Mouse (Mus musculus) hindbrain, embryonic 13.5 days (tissue): Measurements from ENCODE around the gene Cdk2ap1. TPM values are rescaled to one million over a fixed set of nuclear protein-coding genes. Genes with fewer than 3 reads are reported as not detected.
"Not testable (repeated sequence)": the region's sequence is repeated elsewhere in the genome, so short reads cannot be mapped to it uniquely, and the experiment has no call there.

Experiments
- ATAC-seq: fragments of 200-750 bp; cut with Nextera tagmentation; 2 replicates; pipeline ENCODE4 v1.8.0; 2017; ENCODE audit warnings: moderate TSS enrichment; ENCODE audit not compliant: low FRiP score
- H3K27ac ChIP-seq: fragments of 300-500 bp; sonication (generic); 2 replicates; pipeline ENCODE4 v1.5.1; 2015; ENCODE audit warnings: inconsistent platforms, mild to moderate bottlenecking, moderate library complexity
- H3K27me3 ChIP-seq: fragments of 300-500 bp; sonication (generic); 2 replicates; pipeline ENCODE4 v1.6.1; 2015; ENCODE audit warnings: mild to moderate bottlenecking, inconsistent platforms
- H3K36me3 ChIP-seq: fragments of 300-500 bp; sonication (generic); 2 replicates; pipeline ENCODE4 v1.6.1; 2015; ENCODE audit warnings: mild to moderate bottlenecking, inconsistent platforms
- H3K4me1 ChIP-seq: fragments of 300-500 bp; sonication (generic); replicated peaks from 2 replicates; pipeline ENCODE4 v1.6.1; 2015; ENCODE audit warnings: inconsistent platforms
- H3K4me2 ChIP-seq: fragments of 300-500 bp; sonication (generic); 2 replicates; pipeline ENCODE4 v1.6.1; 2015; ENCODE audit warnings: inconsistent platforms, mild to moderate bottlenecking, moderate library complexity
- H3K4me3 ChIP-seq: fragments of 300-500 bp; sonication (generic); 2 replicates; pipeline ENCODE4 v1.5.1; 2015; ENCODE audit warnings: mild to moderate bottlenecking, inconsistent platforms
- H3K9ac ChIP-seq: fragments of 300-500 bp; sonication (generic); 2 replicates; pipeline ENCODE4 v1.6.1; 2015; ENCODE audit warnings: mild to moderate bottlenecking, inconsistent platforms
- H3K9me3 ChIP-seq: fragments of 300-500 bp; sonication (generic); 2 replicates; pipeline ENCODE4 v1.6.1; 2016; ENCODE audit warnings: inconsistent platforms
- WGBS: fragments of 180-500 bp; shearing (Covaris S2); methylation state at CpG from one replicate; pipeline ENCODE4 v1.1.7; 2015; 5-methylcytosine and 5-hydroxymethylcytosine counted together
- polyA plus RNA-seq: library from polyadenylated mRNA; unstranded; fragments of >200 nt; fragmentation: Nextera tagmentation; extraction: Ambion mirVana; gene quantifications from 2 replicates; pipeline ENCODE4 v1.2.1, GENCODE M21; 2015

Gene Cdk2ap1
- 67.9 and 68.6 TPM in 2 replicates for polyA plus RNA-seq

DNA sequence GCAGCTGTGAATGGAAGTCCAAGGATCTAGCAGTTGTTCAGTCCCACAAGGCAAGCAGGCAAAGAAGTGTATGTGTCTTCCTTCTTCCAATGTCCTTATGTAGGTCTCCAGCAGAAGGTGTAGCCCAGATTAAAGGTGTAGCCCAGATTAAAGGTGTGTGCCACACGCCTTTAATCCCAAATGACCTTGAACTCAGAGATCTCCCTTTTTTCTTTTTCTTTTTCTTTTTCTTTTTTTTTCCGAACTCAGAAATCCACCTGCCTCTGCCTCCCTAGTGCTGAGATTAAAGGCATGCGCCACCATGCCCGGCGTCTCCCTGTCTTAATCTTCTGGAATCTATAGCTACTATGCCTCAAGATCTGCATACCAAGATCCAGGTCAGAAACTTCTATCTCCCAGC lies at the start of gene Cdk2ap1:
Cdk2ap1 (minus strand) TSS at position 101 of the 400 bp plus-strand sequence.
- not testable (repeated sequence) for H3K9me3 ChIP-seq, H3K27me3 ChIP-seq, H3K4me1 ChIP-seq, H3K36me3 ChIP-seq, ATAC-seq, H3K27ac ChIP-seq, H3K9ac ChIP-seq, H3K4me3 ChIP-seq, H3K4me2 ChIP-seq
- 96% methylated on average over 5 of the region's 5 CpGs for WGBS

DNA sequence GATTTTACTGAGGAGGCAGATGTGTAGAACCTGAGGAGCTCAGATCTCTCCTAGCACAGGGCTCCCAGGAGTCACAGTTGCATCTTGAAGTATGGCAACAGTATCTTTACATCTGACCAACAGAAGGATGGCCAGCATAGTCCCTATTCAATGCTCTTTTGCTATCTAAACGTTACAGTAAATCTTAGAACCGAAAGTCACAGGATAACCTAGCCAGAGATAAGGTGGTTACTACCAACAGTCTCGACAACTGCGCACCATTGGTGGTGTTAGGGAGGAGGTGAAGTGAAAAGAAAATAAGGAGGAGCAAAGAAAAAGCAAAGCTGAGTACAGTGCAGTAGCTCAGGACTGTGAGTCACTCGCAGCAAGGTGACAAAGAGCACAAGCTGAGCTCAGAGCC lies 49.3 kb upstream of the Cdk2ap1 start:
- Histone ChIP-seq H3K27me3 (no peaks in the 10 kb centered on the region), H3K4me2 (no peak overlapping the region), H3K27ac (no peak overlapping the region), H3K4me1 (no peaks in the 10 kb centered on the region), H3K4me3 (no peak overlapping the region), H3K9ac (no peak overlapping the region), H3K36me3 (peaks cover 51% of the 10 kb centered on the region), H3K9me3 (no peaks in the 10 kb centered on the region)
- WGBS, result 94% methylated on average over 5 of the region's 5 CpGs
- no peak for ATAC-seq

- Histone ChIP-seq H3K4me1 (no peaks in the 10 kb centered on the region), H3K9ac (no peak overlapping the region), H3K9me3 (no peaks in the 10 kb centered on the region), H3K27ac (no peak overlapping the region), H3K36me3 (peaks cover 63% of the 10 kb centered on the region), H3K4me3 (no peak overlapping the region), H3K4me2 (no peak overlapping the region), H3K27me3 (no peaks in the 10 kb centered on the region)
- 86% methylated on average over 3 of the region's 3 CpGs for WGBS
- ATAC-seq, result no peak
Measured at GRCm38 (mm10) chr5:124410808-124411207, 47.9 kb upstream of the Cdk2ap1 start.

DNA sequence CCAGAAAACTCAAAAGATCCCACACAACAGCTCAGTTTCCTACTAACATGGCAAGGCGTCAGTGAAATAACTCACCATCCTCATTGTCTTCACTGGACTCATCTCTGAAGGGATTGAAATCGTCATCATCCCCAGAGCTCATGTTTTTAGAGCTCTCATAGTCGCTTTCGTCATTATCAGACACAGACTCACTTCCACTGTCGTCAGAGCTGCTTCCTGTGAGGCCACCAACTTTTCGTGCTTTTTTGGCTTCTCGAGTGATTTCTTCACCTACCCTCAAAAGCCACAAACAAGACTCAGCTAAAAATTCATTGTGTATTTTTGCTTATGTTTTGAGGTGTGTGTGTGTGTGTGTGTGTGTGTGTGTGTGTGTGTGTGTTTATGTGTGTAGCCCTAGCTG lies 30.8 kb upstream of the Cdk2ap1 start:
- ATAC-seq, result no peak
- Histone ChIP-seq H3K4me2 (no peak overlapping the region), H3K9me3 (no peaks in the 10 kb centered on the region), H3K36me3 (peaks cover 82% of the 10 kb centered on the region), H3K27me3 (no peaks in the 10 kb centered on the region), H3K9ac (no peak overlapping the region), H3K27ac (no peak overlapping the region), H3K4me1 (no peaks in the 10 kb centered on the region), H3K4me3 (no peak overlapping the region)
- 96% methylated on average over 7 of the region's 7 CpGs for WGBS

DNA sequence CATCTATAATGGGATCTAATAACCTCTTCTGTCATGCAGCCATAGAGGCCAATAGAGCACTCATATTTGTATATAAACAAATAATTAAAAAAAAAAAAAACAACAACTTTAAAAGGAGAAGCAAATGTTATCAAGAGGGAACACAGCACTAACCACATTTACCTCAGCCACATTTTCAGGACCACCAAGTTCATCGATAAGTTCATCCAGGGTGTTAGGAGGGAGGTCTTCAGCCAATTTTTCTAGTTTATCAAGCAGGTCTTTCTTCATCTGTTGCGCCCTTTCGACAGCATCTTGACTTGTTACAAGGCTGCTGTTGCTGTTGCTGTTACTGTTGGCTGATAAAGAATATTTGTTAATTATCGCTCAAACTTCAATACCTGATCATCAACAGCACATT lies 29.5 kb upstream of the Cdk2ap1 start:
- H3K9me3 ChIP-seq, result no peaks in the 10 kb centered on the region
- 97% methylated on average over 4 of the region's 4 CpGs for WGBS
- no peak for ATAC-seq
- H3K27me3 ChIP-seq, result no peaks in the 10 kb centered on the region
- no peak overlapping the region for H3K9ac ChIP-seq
- no peaks in the 10 kb centered on the region for H3K4me1 ChIP-seq
- peaks cover 82% of the 10 kb centered on the region for H3K36me3 ChIP-seq
- no peak overlapping the region for H3K4me2 ChIP-seq
- no peak overlapping the region for H3K27ac ChIP-seq
- no peak overlapping the region for H3K4me3 ChIP-seq

- no peak for ATAC-seq
- Histone ChIP-seq H3K9ac (no peak overlapping the region), H3K36me3 (peaks cover 87% of the 10 kb centered on the region), H3K9me3 (no peaks in the 10 kb centered on the region), H3K4me3 (no peak overlapping the region), H3K4me2 (no peak overlapping the region), H3K27ac (no peak overlapping the region), H3K27me3 (no peaks in the 10 kb centered on the region), H3K4me1 (no peaks in the 10 kb centered on the region)
- 84% methylated on average over 5 of the region's 5 CpGs for WGBS
Measured at GRCm38 (mm10) chr5:124387932-124388331, 25.1 kb upstream of the Cdk2ap1 start.

DNA sequence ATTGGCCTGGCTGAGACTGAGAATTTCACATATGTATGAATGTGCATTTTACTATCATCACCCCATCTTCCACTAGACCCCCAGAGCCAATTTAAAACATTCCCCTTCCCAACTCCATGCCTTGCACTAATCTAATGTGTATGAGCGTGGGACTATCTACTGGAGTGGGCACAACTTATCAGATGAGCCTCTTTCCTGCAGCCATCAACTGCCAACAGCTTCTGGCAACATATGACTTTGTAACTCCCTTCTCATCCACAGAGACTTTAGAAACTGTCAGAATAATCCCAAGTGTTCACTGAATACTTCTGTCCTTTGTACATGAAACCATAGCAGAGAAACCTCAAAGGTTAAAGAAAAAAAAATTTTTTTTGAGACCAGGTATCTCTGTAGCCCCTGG lies 17.2 kb upstream of the Cdk2ap1 start:
- WGBS, result 100% methylated on average over 1 of the region's 1 CpGs
- H3K9ac ChIP-seq, result no peak overlapping the region
- no peak for ATAC-seq
- H3K36me3 ChIP-seq, result peaks cover 87% of the 10 kb centered on the region
- H3K27me3 ChIP-seq, result no peaks in the 10 kb centered on the region
- no peak overlapping the region for H3K27ac ChIP-seq
- H3K4me2 ChIP-seq, result no peak overlapping the region
- H3K9me3 ChIP-seq, result no peaks in the 10 kb centered on the region
- no peak overlapping the region for H3K4me3 ChIP-seq
- H3K4me1 ChIP-seq, result no peaks in the 10 kb centered on the region

- Histone ChIP-seq H3K4me1 (no peaks in the 10 kb centered on the region), H3K27me3 (no peaks in the 10 kb centered on the region), H3K36me3 (peaks cover 86% of the 10 kb centered on the region), H3K27ac (no peak overlapping the region), H3K4me2 (no peak overlapping the region), H3K9ac (no peak overlapping the region), H3K4me3 (no peak overlapping the region), H3K9me3 (no peaks in the 10 kb centered on the region)
- WGBS, result 91% methylated on average over 4 of the region's 4 CpGs
- no peak for ATAC-seq
Measured at GRCm38 (mm10) chr5:124377149-124377548, 14.3 kb upstream of the Cdk2ap1 start.

GRCm38 (mm10) chr5:124376401-124376800 lies 13.5 kb upstream of the Cdk2ap1 start:
- no peak overlapping the region for H3K27ac ChIP-seq
- no peak for ATAC-seq

GRCm38 (mm10) chr5:124374298-124374697 lies 11.4 kb upstream of the Cdk2ap1 start:
- H3K36me3 ChIP-seq, result peaks cover 86% of the 10 kb centered on the region
- H3K27me3 ChIP-seq, result no peaks in the 10 kb centered on the region
- no peaks in the 10 kb centered on the region for H3K9me3 ChIP-seq
- no peak overlapping the region for H3K27ac ChIP-seq
- H3K4me2 ChIP-seq, result no peak overlapping the region
- no peak overlapping the region for H3K4me3 ChIP-seq
- WGBS, result 98% methylated on average over 7 of the region's 7 CpGs
- ATAC-seq, result no peak
- H3K9ac ChIP-seq, result no peak overlapping the region
- H3K4me1 ChIP-seq, result no peaks in the 10 kb centered on the region

More at GRCm38 (mm10) chr5:124376401-124376800, 13.5 kb upstream of the Cdk2ap1 start:
- H3K36me3 ChIP-seq, result peaks cover 86% of the 10 kb centered on the region
- WGBS, result 96% methylated on average over 1 of the region's 1 CpGs
- no peaks in the 10 kb centered on the region for H3K27me3 ChIP-seq
- H3K4me3 ChIP-seq, result no peak overlapping the region
- H3K4me2 ChIP-seq, result no peak overlapping the region
- H3K9ac ChIP-seq, result no peak overlapping the region
- no peaks in the 10 kb centered on the region for H3K4me1 ChIP-seq
- no peaks in the 10 kb centered on the region for H3K9me3 ChIP-seq

DNA sequence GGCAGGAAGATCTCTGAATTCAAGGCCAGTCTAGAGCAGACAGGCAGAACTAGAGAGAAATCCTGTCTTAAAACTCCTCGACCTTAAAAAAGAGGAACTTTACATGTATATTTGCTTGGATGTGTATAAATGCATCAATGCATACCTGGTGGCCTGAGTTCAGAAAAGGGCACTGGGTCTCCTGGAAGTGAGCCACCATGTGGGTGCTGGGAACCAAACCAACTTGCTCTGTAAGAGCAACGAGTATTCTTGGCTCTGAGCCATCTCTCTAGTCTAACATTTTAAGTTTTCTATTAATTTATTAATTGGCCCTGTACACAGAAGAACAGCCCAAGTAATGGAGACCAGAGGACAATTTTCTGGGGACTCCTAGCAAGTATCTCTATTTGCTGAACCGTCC lies 3.8 kb upstream of the Cdk2ap1 start:
- 84% methylated on average over 3 of the region's 3 CpGs for WGBS

DNA sequence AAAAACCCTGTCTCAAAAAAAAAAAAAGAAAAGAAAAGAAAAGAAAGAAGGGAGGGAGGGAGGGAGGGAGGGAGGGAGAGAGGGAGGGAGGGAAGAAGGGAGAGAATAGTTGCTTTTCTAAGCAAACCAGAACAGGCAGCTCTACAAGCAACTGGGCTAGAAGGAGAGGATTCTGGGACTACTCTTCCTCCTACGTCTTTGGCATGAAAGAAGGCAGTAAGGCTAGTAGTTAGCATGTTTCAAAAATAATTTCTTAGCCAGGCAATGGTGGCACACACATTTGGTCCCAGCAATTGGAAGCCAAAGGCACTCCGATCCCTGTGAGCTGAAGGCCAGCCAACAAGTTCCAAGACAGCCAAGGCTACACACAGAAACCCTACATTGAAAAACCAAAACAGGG lies 2.9 kb upstream of the Cdk2ap1 start:
- peaks cover 31% of the 10 kb centered on the region for H3K36me3 ChIP-seq
- H3K4me3 ChIP-seq, result no peak overlapping the region
- H3K9ac ChIP-seq, result no peak overlapping the region
- no peak overlapping the region for H3K27ac ChIP-seq
- H3K4me1 ChIP-seq, result no peaks in the 10 kb centered on the region
- WGBS, result 98% methylated on average over 2 of the region's 2 CpGs
- H3K27me3 ChIP-seq, result no peaks in the 10 kb centered on the region
- no peaks in the 10 kb centered on the region for H3K9me3 ChIP-seq
- no peak overlapping the region for H3K4me2 ChIP-seq
- ATAC-seq, result no peak

More for the DNA sequence above, 3.8 kb upstream of the Cdk2ap1 start:
- Histone ChIP-seq H3K4me3 (no peak overlapping the region), H3K27me3 (no peaks in the 10 kb centered on the region), H3K4me2 (no peak overlapping the region), H3K9ac (no peak overlapping the region), H3K36me3 (peaks cover 41% of the 10 kb centered on the region), H3K9me3 (no peaks in the 10 kb centered on the region), H3K27ac (no peak overlapping the region), H3K4me1 (no peaks in the 10 kb centered on the region)
- no peak for ATAC-seq

DNA sequence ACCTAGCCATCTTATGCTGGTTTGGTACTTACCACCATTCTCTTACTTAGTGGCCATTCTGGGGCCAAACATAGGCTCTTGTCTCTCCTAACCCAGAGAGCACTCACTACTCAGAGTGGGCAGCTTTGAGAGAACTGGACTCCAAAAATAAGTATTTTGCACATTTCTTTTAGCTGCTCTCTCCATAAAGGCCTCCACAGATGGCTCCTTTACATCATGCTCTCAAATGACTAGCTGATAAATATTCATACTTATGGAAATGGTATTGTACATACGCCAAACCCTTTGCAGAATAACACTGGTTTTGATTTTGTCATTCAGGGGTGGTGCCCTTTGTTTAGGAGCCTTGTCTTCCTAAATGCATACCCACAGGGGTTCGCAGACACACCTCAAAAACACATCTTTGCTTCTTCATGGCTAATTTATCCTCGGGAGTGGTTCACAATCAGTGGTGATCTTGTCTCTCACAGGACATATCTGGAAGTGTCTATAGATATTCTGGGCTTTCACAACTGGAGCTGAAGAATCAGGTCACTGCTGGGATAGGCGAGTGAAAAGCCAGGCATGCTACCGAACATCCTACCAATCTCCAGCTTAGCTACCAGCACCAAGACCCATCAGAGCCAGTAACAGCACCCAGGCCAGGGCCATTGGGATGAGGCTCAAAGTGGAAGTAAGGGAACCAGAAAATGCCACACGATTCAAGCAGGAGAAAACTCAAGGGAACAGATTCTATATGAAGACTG lies 1.5 kb upstream of the Cdk2ap1 start:
- no peaks in the 10 kb centered on the region for H3K9me3 ChIP-seq
- ATAC-seq, result no peak
- H3K27me3 ChIP-seq, result no peaks in the 10 kb centered on the region
- no peak overlapping the region for H3K4me2 ChIP-seq
- no peak overlapping the region for H3K4me3 ChIP-seq
- H3K9ac ChIP-seq, result no peak overlapping the region
- peaks cover 18% of the 10 kb centered on the region for H3K36me3 ChIP-seq
- 81% methylated on average over 6 of the region's 6 CpGs for WGBS
- no peaks in the 10 kb centered on the region for H3K4me1 ChIP-seq
- no peak overlapping the region for H3K27ac ChIP-seq
